Mouse (Mus musculus): ENCODE results near the gene Stxbp6.
A peak's percentile ranks its signal among the peaks of the same experiment; 100 is the strongest.
"Not testable (repeated sequence)": the region's sequence is repeated elsewhere in the genome, so short reads cannot be mapped to it uniquely, and the experiment has no call there.

The Stxbp6 gene

GRCm38 (mm10) chr12:45074611-45075342, at the start of gene Stxbp6:
TSS of gene Stxbp6 (minus strand) at chr12:45074709.
- DNase-seq (ENCODE audit: low read depth): peak; percentile 51

- DNase-seq (ENCODE audit: low read depth): not testable (repeated sequence)
These were observed 28.4 kb upstream of the Stxbp6 start for GRCm38 (mm10) chr12:45102954-45103353.

GRCm38 (mm10) chr12:45093732-45094131, 19.2 kb upstream of the Stxbp6 start:
- DNase-seq (ENCODE audit: low read depth): no peak

GRCm38 (mm10) chr12:45092444-45092843, 17.9 kb upstream of the Stxbp6 start:
- DNase-seq (ENCODE audit: low read depth): no peak

- DNase-seq (ENCODE audit: low read depth): no peak
These were observed 8.6 kb upstream of the Stxbp6 start for GRCm38 (mm10) chr12:45083145-45083475.

- no peak for DNase-seq (ENCODE audit: low read depth)
These were observed 8.1 kb upstream of the Stxbp6 start for GRCm38 (mm10) chr12:45082379-45083144.

- no peak for DNase-seq (ENCODE audit: low read depth)
These were observed 7.1 kb upstream of the Stxbp6 start for GRCm38 (mm10) chr12:45081617-45082016.

- DNase-seq (ENCODE audit: low read depth): peak; percentile 38
These were observed 6.2 kb upstream of the Stxbp6 start for GRCm38 (mm10) chr12:45080753-45081122.

- no peak for DNase-seq (ENCODE audit: low read depth)
These were observed 5.7 kb upstream of the Stxbp6 start for GRCm38 (mm10) chr12:45080036-45080752.

GRCm38 (mm10) chr12:45075631-45076030, 1.1 kb upstream of the Stxbp6 start:
- no peak for DNase-seq (ENCODE audit: low read depth)

- no peak for DNase-seq (ENCODE audit: low read depth)
These were observed 387 bp downstream of the Stxbp6 start for GRCm38 (mm10) chr12:45074042-45074601.

- DNase-seq (ENCODE audit: low read depth): no peak
These were observed 1.0 kb downstream of the Stxbp6 start for GRCm38 (mm10) chr12:45073331-45074041.

GRCm38 (mm10) chr12:45072185-45072584, 2.3 kb downstream of the Stxbp6 start:
- no peak for DNase-seq (ENCODE audit: low read depth)

GRCm38 (mm10) chr12:45070186-45070585, 4.3 kb downstream of the Stxbp6 start:
- DNase-seq (ENCODE audit: low read depth): no peak

GRCm38 (mm10) chr12:45068145-45068754, 6.3 kb downstream of the Stxbp6 start:
- no peak for DNase-seq (ENCODE audit: low read depth)

- DNase-seq (ENCODE audit: low read depth): no peak
These were observed 6.8 kb downstream of the Stxbp6 start for GRCm38 (mm10) chr12:45067686-45068085.

GRCm38 (mm10) chr12:45067047-45067685, 7.3 kb downstream of the Stxbp6 start:
- no peak for DNase-seq (ENCODE audit: low read depth)

GRCm38 (mm10) chr12:45063606-45064005, 10.9 kb downstream of the Stxbp6 start:
- DNase-seq (ENCODE audit: low read depth): no peak

- no peak for DNase-seq (ENCODE audit: low read depth)
These were observed 13.2 kb downstream of the Stxbp6 start for GRCm38 (mm10) chr12:45061336-45061735.

- DNase-seq (ENCODE audit: low read depth): no peak
These were observed 13.7 kb downstream of the Stxbp6 start for GRCm38 (mm10) chr12:45060804-45061203.

GRCm38 (mm10) chr12:45058007-45058406, 16.5 kb downstream of the Stxbp6 start:
- no peak for DNase-seq (ENCODE audit: low read depth)
